Mouse (Mus musculus) cerebellum, adult 9-10 months (tissue): ENCODE data around the gene Npas4.
"Not testable (repeated sequence)": the region's sequence is repeated elsewhere in the genome, so short reads cannot be mapped to it uniquely, and the experiment has no call there.

ENCODE experiments used
- DNase-seq: peaks from one replicate; pipeline ENCODE4 v3.0.0; 2022

The Npas4 gene

DNA sequence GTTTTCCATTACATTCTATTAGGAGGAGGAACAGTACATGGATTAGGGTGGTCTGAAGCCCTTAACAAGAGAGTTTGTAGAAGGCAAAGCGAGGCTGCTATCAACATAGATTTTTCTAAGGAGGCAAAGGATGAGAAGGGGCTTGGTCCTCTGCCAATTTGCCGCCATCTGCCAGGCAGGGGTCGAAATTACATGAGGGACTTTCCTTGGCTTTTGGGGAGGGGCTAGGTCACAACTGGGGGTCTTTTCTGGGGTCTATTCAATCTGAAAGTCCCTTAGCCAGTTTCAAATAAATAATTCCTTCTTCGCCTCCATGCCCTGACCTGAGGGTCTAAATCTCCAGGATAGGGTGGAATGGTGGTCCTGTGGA lies at the start of gene Npas4:
Npas4 (minus strand) TSS at position 61 of the 370 bp plus-strand sequence.
- peak; percentile 78 for DNase-seq

DNA sequence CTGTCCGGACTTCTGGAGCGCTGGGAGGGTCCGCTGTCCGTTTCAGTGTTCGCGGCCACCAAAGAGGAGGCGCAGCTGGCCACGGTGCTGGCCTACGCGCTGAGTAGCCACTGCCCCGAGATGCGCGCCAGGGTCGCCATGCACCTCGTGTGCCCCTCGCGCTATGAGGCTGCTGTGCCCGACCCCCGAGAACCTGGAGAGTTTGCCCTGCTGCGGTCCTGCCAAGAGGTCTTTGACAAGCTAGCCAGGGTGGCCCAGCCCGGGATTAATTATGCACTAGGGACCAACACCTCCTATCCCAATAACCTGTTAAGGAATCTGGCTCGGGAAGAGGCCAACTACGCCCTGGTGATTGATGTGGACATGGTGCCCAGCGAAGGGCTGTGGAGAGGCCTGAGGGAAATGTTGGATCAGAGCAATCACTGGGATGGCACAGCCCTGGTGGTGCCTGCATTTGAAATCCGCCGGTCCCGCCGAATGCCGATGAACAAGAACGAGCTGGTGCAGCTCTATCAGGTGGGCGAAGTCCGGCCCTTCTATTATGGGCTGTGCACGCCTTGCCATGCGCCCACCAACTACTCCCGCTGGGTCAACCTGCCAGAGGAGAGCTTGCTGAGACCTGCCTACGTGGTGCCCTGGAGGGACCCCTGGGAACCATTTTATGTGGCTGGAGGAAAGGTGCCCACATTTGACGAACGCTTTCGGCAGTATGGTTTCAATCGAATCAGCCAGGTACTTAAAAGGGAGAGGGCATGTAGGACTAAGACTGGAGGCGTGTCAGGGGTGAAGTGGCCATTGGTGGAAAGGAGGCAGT lies 49.4 kb upstream of the Npas4 start:
- peak; percentile 68 for DNase-seq

DNA sequence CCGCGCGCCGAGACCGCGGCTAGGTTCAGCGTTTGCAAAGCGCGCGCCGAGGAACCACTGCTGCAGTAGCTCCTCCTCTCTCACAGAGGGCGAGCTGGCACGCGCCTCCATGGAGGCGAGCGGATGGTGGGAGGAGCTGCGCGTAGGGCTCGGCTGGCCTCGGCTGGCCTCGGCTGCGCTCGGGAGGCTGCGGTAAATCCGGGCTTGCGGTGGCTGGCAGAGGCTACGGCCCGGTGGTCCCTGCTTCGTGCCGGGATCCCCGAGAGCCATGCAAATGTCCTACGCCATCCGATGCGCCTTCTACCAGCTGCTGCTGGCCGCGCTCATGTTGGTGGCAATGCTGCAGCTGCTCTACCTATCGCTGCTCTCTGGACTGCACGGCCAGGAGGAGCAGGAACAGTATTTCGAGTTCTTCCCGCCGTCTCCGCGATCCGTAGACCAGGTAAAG lies 48.6 kb upstream of the Npas4 start, which contains the start of the genes B4gat1 and AC124502.3:
B4gat1 (plus strand) TSS at position 118 of the 448 bp plus-strand sequence.
AC124502.3 (plus strand) TSS at position 183 of the 448 bp plus-strand sequence.
- DNase-seq: peak; percentile 92

- peak; percentile 96 for DNase-seq
Measured at GRCm38 (mm10) chr19:5037678-5038571, 47.8 kb upstream of the Npas4 start.

DNA sequence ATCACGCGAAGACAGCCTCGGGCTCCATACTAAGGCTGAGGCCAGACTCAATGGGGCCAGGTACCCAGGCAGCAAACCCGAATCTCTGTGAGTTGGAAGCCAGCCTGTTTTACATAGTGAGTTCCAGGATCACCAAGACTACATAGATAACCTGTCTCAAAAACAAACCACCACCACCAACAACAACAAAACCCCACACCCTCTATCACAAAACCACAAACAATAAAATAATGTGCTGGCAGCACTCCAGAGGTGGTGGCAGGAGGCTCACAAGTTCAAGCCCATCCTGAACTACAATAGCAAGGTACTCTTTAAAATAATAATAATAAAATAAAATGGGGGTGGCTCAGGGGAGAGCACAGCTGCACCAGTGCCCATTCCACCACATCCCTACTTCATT lies 46.5 kb upstream of the Npas4 start:
- no peak for DNase-seq

GRCm38 (mm10) chr19:5032686-5033085 lies 42.6 kb upstream of the Npas4 start:
- no peak for DNase-seq

- DNase-seq: peak; percentile 40
Measured at GRCm38 (mm10) chr19:5026111-5026510, 36.0 kb upstream of the Npas4 start.

DNA sequence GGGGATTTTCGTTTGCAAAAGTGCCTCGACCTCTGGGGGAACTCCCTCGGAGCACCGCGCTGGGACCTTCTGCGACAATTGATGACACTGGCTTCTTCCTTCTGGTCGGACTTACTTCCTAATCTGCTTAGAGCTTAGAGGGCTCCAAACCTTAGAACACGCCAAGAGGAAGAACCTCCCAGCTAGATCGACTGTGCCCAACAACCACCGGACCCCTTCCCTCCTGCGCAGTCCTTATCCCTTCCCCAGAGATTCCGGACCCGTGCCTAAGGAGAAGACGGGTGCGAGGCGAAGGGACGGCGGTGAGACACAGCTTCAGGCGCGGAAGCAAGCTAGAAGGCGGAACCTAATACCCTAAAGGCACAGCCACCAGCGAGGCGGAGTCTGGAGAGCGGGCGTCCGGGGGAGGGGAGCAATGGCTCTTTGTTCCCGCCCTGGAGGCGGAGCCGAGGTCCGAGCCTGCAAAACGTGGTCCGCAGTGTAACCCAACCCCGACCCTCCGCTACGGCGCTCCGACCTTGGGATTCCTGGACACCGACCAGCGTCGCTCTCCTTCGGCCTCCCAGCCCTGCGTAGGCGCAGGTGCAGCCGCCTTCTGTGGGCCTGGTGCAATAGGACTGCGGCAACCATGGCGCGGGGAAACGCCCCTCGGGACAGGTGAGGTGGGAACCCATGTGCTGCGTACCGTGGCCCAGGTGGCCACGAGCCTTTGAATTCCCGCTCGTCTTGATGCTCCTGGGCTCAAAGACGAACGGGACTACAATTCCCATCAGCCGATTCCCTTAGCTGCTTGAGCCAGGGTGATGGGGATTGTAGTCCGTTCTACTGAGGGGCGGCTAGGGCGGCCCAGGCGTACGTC lies 33.7 kb upstream of the Npas4 start, which contains the start of gene Slc29a2:
Slc29a2 (plus strand) TSS at position 240 of the 859 bp plus-strand sequence.
- DNase-seq: peak; percentile 92

DNA sequence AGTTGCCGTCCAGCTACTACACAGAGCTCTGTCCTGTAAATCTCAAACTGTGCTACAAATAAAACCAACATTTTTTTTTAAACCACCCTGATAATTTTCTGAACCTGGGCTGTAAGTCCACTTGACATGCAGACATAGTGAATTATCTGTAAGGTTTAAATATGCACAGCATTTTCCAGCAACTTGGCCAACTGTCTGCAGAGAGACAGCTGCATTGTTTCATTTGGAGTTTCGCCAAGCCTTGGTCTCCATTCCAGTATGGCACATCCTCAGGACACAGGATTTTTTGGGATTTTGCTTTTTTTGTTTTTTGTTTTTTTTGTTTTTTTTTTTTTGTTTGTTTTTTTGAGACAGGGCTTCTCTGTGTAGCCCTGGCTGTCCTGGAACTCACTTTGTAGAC lies 31.3 kb upstream of the Npas4 start:
- no peak for DNase-seq

DNA sequence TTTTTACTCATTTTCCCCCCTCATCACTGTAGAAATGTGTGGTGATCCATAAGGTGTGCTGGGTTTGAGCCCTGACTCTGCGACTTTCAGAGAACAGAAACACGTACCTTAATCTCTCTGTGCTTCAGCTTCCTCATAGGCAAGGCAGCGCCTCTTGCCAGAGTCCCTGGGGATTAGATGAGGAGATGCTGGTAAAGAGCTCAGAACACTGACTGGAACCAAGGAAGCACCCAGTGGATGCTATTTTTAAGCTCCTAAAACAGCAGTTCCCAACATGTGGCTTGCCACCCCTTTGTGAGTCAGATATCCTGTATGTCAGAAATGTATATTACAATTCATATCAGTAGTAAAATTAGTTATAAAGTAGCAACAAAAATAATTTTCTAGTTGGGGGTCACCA lies 28.1 kb upstream of the Npas4 start:
- no peak for DNase-seq

DNA sequence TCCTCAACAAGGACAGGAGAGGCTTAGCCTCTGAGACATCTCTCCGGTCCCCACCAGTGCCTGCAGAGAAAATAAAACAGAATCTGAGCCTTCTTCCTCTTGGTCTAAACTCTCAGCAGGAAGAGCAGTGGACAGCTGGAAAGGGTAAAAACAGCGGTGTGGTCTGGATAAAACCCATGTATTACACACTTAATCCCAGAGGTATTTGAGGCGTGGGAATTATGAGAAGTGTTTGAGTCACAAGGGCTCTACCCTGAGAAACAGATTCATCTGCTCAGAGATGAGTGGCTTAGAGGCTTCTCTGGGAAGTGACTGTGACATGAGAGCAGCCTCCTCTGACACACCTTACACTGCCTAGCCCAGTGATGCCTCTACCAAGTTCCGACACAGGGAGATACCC lies 27.5 kb upstream of the Npas4 start:
- DNase-seq: no peak

DNA sequence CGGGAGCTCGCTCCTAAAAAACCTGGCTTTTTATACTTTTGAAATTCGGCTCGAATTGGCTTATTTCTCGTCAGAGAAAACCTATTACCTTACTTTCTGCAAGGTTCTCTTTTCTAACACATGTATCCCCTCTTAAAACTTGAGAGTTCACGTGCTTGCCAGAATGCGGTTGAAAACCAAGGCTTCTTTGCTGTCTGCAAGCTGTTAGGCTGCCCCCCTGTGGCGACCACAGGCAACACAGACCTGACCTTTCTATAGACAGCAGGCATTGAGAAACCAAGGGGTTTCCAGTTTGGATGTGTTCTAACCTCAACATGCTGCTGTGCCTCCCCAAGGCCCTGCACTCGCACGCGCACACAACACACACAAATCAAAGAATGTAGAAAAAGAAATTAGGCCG lies 26.7 kb upstream of the Npas4 start:
- DNase-seq: peak; percentile 80

DNA sequence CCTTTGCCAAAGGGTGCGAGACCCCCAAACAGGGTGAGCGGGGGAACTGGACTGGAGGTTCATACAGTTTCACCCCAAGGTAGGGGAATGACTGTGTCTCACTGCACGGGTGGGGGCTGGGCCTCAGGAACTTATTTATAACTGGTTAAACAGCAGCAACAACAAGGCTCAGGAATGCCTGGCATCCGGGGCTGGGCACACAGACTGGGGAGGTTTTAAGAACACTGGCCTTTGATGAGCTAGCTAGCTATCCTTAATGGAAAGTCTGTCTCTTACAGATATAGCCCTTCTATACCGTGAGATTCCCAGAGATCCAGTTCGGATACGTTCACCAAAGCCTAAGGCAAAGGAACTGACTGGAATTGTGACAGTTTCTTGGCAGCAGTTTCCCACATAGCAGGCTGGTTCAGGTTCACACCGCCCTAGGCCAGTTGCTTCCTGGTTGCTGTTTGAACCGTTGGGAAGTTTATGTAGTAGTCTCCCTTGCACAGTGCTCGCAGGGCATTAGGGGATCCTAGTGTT lies 26.2 kb upstream of the Npas4 start:
- no peak for DNase-seq

DNA sequence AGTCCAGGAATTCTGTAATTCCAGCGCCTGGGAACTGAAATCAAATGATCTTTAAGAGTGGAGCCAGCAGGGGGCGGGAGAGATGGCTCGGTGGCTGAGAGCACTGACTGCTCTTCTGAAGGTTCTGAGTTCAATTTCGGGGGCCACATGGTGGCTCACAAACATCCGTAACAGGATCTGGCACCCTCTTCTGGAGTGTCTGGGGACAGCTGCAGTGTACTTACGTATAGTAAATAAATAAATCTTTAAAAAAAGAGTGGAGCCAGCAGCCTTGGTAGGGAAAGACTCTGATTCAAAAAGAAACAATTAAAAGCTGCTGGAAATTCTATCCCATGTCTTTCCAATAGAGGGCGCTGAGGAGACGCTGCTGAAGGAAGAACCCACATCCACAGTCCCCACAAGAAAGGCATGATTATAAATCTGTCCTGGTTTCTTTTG lies 24.9 kb upstream of the Npas4 start:
- DNase-seq: peak; percentile 70

DNA sequence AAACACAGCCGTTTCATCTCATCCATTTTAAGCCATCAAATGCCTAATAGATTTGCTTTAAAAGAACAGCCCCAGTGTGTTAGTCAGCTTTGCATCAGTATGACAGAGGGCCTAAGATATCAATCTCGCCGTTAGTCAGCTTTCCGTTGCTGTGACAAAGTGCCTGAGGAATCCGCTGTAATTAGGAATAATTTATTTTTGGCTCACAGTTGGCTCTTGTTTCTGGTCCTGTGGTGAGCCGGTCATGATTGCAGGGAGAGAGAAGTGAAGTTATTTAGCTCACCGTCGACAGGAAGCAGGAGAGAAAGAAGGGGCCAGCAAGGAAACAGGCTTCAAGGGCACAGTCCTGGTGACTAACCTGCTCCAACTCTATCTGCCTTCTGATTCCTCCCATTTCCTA lies 23.0 kb upstream of the Npas4 start:
- no peak for DNase-seq

GRCm38 (mm10) chr19:5004925-5005324 lies 14.8 kb upstream of the Npas4 start:
- no peak for DNase-seq

GRCm38 (mm10) chr19:5003644-5004043 lies 13.5 kb upstream of the Npas4 start:
- not testable (repeated sequence) for DNase-seq

DNA sequence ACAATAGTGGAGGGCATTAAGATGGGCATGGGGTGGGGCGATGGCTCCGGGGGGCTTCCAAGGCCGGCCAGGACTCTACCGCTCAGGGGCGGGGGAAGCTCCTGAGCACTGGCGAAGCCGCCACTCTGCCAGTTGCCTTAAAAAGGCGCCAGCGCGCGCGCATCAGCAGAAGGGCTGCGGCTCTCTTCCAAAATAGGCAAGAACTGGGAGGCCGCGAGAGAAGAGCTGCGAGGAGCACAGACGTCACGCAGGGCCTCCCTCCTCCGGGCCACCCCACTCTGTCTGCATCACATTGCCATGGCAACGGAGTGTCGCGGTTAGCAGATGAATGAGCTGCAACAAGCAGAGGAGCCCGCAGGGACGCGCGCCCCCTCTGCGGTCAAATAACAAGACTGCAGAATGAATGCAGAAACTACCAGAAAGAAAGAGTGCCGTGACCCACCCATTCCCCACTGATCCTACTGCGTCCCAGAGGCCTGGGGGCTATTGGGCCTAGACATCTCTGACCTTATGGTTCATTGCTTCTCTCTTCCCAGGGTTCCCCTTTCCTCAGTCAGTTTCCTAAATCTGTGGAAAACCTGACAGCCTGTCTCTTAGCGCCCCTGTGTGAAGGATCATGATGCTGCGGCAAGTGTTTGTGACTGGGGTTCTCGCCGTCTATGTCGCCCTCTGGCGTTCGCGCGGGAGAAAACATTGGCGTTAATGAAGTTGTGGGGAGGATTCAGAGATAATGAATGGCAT lies 11.7 kb upstream of the Npas4 start:
- DNase-seq: peak; percentile 92

DNA sequence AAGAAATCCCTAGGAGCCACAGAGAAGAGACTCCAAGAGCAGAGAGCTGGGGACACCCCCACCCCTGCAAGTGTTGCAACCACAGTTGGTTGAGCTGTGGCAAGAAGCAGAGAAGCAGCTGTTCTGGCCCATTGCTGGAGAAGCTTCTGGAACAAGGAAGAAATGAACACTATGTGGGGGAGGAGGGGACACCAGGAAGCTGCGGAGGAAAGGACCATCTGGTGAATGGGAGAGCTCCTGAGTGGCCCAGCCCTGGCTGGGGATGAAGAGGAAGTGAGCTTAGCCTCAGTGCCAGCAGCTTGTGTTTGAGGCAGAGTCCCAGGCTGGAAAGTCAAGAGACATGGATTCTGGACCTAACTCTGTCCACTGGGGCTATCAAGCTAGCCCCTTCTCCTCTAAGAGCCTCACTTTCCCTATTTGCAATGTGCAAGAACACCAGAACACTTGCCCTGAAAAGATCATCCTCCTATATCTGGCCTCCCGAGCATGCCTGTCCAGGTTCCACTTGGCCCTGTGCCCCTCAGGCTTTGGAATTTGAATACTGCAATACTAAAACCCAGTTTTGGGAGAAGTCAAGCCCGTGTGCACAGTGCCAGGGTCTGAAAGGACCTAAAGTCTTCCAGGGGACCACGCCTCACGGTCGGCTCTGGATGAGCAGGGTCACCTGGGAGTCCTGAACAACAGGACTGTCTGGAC lies 9.5 kb upstream of the Npas4 start:
- DNase-seq: no peak

DNA sequence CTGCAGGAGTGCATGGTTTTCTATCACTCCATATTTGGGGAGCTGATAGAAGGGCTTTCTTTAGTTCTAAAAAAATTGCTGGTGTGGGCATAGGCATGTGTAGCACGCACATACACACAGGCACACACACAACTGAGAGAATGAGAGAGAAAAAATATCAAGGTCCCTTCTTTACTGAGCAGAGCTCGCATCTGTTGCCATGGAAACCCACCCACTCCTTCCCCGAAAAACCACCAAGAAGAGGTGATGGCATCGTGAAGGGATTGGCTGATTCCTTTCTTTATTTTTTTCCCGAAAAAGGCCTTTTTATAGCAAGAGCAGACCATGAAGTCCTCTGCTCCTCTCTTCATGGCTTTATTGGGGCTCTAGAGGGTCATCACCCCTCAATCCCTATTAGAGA lies 3.9 kb upstream of the Npas4 start:
- DNase-seq: no peak

GRCm38 (mm10) chr19:4992904-4993303 lies 2.8 kb upstream of the Npas4 start:
- DNase-seq: peak; percentile 92
